Mouse (Mus musculus) kidney, adult 11 months (tissue): ENCODE measurements around the gene Ccnt1.
"Not testable (repeated sequence)": the region's sequence is repeated elsewhere in the genome, so short reads cannot be mapped to it uniquely, and the experiment has no call there.

Experiments used
- DNase-seq: peaks from one replicate; pipeline ENCODE4 v3.0.0; 2022

Gene Ccnt1

GRCm38 (mm10) chr15:98537923-98538322, 32.8 kb downstream of the Ccnt1 start:
- no peak for DNase-seq

- no peak for DNase-seq
These were observed 33.8 kb downstream of the Ccnt1 start for GRCm38 (mm10) chr15:98536828-98537510.

- DNase-seq = no peak
These were observed 34.8 kb downstream of the Ccnt1 start for GRCm38 (mm10) chr15:98535921-98536320.

- peak; percentile 99 for DNase-seq
These were observed 36.7 kb downstream of the Ccnt1 start, which contains the start of gene Kansl2 for GRCm38 (mm10) chr15:98533881-98534627. Gene Kansl2, minus strand, starts transcription at chr15:98534264.

GRCm38 (mm10) chr15:98533035-98533531, 37.6 kb downstream of the Ccnt1 start:
- no peak for DNase-seq

- DNase-seq = no peak
These were observed 38.4 kb downstream of the Ccnt1 start for GRCm38 (mm10) chr15:98532281-98532680.

GRCm38 (mm10) chr15:98528066-98528563, 42.6 kb downstream of the Ccnt1 start:
- no peak for DNase-seq

- no peak for DNase-seq
These were observed 43.5 kb downstream of the Ccnt1 start for GRCm38 (mm10) chr15:98527056-98527771.

- no peak for DNase-seq
These were observed 44.7 kb downstream of the Ccnt1 start for GRCm38 (mm10) chr15:98526057-98526456.

- no peak for DNase-seq
These were observed 49.5 kb downstream of the Ccnt1 start for GRCm38 (mm10) chr15:98521245-98521644.

- peak; percentile 49 for DNase-seq
These were observed 53.1 kb downstream of the Ccnt1 start for GRCm38 (mm10) chr15:98517380-98518355.

GRCm38 (mm10) chr15:98514845-98515244, 55.9 kb downstream of the Ccnt1 start:
- not testable (repeated sequence) for DNase-seq

GRCm38 (mm10) chr15:98514146-98514545, 56.6 kb downstream of the Ccnt1 start:
- no peak for DNase-seq

- DNase-seq = not testable (repeated sequence)
These were observed 57.0 kb downstream of the Ccnt1 start for GRCm38 (mm10) chr15:98513676-98514075.

GRCm38 (mm10) chr15:98512799-98513321, 57.9 kb downstream of the Ccnt1 start:
- peak; percentile 61 for DNase-seq

GRCm38 (mm10) chr15:98512232-98512631, 58.5 kb downstream of the Ccnt1 start:
- DNase-seq = no peak

- DNase-seq = no peak
These were observed 59.3 kb downstream of the Ccnt1 start for GRCm38 (mm10) chr15:98511386-98511928.

GRCm38 (mm10) chr15:98510438-98511385, 60.0 kb downstream of the Ccnt1 start:
- no peak for DNase-seq

GRCm38 (mm10) chr15:98509387-98509786, 61.3 kb downstream of the Ccnt1 start:
- DNase-seq = no peak

GRCm38 (mm10) chr15:98507321-98507720, 63.4 kb downstream of the Ccnt1 start:
- no peak for DNase-seq
